Mouse (Mus musculus) liver, adult 2 months (tissue): ENCODE data around the gene Ddc.

Experiments
- CTCF ChIP-seq: fragments of 200-500 bp; IDR thresholded peaks from 2 replicates; pipeline ENCODE4 v1.5.1; 2011; ENCODE audit warnings: low read depth, low read length, control low read depth
- POLR2A ChIP-seq: fragments of 200-500 bp; IDR thresholded peaks from 2 replicates; pipeline ENCODE4 v1.6.1; 2011; ENCODE audit warnings: low read length, control low read depth; ENCODE audit not compliant: insufficient read depth; ENCODE audit errors: extremely low read depth

DNA sequence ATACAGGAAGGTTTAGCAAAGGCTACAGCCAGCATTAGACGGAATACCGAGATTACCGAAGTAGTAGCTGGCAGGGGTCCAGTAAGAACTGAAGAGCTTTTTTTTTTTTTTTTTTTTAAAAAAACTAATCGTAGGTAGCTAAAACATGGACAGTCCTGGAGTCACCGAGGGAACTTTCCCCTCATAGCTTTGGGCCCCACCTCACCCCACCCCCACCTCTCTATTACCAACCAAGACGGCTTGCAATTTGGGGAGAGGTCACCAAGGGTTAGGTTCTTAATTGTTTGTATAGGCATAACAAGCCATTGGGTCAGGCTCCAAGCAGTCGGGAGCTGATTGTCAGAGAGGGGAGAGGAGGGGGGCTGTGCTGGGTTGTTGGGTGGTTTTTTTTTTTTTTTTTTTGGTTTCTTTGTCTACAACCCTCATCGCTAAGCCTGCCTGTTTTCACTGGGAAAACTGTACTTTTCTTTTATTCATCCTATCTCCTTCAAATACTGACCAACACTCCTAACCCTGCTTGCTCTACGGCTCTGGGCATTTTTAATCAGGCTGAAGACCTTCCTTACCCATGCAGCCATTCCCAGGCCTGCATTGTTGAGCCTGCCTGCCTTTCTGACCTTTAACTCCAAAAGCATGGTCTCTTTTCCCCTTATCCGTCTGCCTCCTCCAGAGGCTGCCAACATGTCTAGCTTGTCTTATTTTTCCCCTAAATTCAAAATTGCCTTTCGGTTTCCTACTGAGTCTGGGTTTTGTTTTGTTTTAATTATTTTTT, 88.4 kb downstream of the Ddc start:
- TF ChIP-seq POLR2A (no peak), CTCF (no peak)
